Mouse (Mus musculus) heart, adult 2 months (tissue): ENCODE results near the gene Asah2. TPM values are rescaled to one million over a fixed set of nuclear protein-coding genes. Genes with fewer than 3 reads are reported as not detected.

Source experiments
- DNase-seq, 2 experiments: peaks; one replicate each; pipeline ENCODE4 v3.0.0; 2021
- H3K27ac ChIP-seq: fragments of 200-600 bp; 2 replicates; pipeline ENCODE4 v1.8.1; 2022
- H3K27me3 ChIP-seq: fragments of 200-500 bp; 2 replicates; pipeline ENCODE4 v1.6.1; 2012; ENCODE audit warnings: mild to moderate bottlenecking, low read length, inconsistent platforms, mixed read lengths; ENCODE audit not compliant: control insufficient read depth, insufficient read depth
- H3K36me3 ChIP-seq: fragments of 200-500 bp; 2 replicates; pipeline ENCODE4 v1.6.1; 2012; ENCODE audit warnings: low read length, inconsistent platforms; ENCODE audit not compliant: control insufficient read depth, insufficient read depth
- H3K4me1 ChIP-seq: fragments of 200-500 bp; 2 replicates; pipeline ENCODE4 v1.6.1; 2011; ENCODE audit warnings: low read length; ENCODE audit not compliant: control insufficient read depth, insufficient read depth
- H3K4me3 ChIP-seq: fragments of 200-600 bp; 2 replicates; pipeline ENCODE4 v1.8.1; 2022
- H3K79me2 ChIP-seq: fragments of 200-500 bp; replicated peaks from 2 replicates; pipeline ENCODE4 v1.6.1; 2012; ENCODE audit warnings: mild to moderate bottlenecking, inconsistent platforms, low read length, moderate library complexity, mixed read lengths; ENCODE audit not compliant: control insufficient read depth, insufficient read depth
- H3K9ac ChIP-seq: fragments of 200-500 bp; 2 replicates; pipeline ENCODE4 v1.6.1; 2012; ENCODE audit warnings: low read depth, mild to moderate bottlenecking, control low read depth, inconsistent platforms, low read length, mixed read lengths
- CTCF ChIP-seq: fragments of 200-600 bp; IDR thresholded peaks from 2 replicates; pipeline ENCODE4 v1.8.1; 2022; ENCODE audit warnings: antibody characterized with exemption, mild to moderate bottlenecking, moderate library complexity
- EP300 ChIP-seq: fragments of 200-500 bp; IDR thresholded peaks from 2 replicates; pipeline ENCODE4 v1.6.1; 2011; ENCODE audit warnings: low read depth, low read length, control low read depth; ENCODE audit not compliant: insufficient read depth
- POLR2A ChIP-seq: fragments of 200-500 bp; IDR thresholded peaks from 2 replicates; pipeline ENCODE4 v1.6.1; 2011; ENCODE audit warnings: mild to moderate bottlenecking, low read depth, low read length, control low read depth; ENCODE audit not compliant: insufficient read depth
- WGBS: fragments of 180-500 bp; shearing (Covaris S2); methylation state at CpG from one replicate; pipeline ENCODE4 v1.1.7; 2018; 5-methylcytosine and 5-hydroxymethylcytosine counted together
- intact Hi-C: fragments of 180-260 bp; cut with DNase I; formaldehyde crosslinking; loops from one replicate; pipeline ENCODE4 v1.15.1; 2025
- polyA plus RNA-seq: library from polyadenylated mRNA; depleted of rRNA; stranded (reverse); fragments of >200 nt; gene quantifications from 2 replicates; pipeline ENCODE4 v1.2.3, GENCODE M21; 2012
- total RNA-seq, 2 experiments: library from RNA; stranded (reverse); gene quantifications; 2 replicates each; pipeline ENCODE4 v1.2.3; 2021

Asah2 gene
- total and polyA plus RNA-seq, 3 experiments: 5.9 to 13.4 (median 12.6) TPM

GRCm38 (mm10) chr19:32117484-32118018 lies 9.5 kb upstream of the Asah2 start:
- TF ChIP-seq EP300 (no peak), POLR2A (no peak), CTCF (peak; percentile 63)
- Histone ChIP-seq H3K36me3 (no peaks in the 10 kb centered on the region; the same call in 1 of the 2 replicates), H3K27me3 (no peaks in the 10 kb centered on the region), H3K4me3 (no peak overlapping the region), H3K9ac (no peak overlapping the region), H3K79me2 (no peaks in the 10 kb centered on the region), H3K4me1 (peaks cover 1% of the 10 kb centered on the region; the same call in 1 of the 2 replicates), H3K27ac (no peak overlapping the region)
- WGBS: 87% methylated on average over 6 of the region's 6 CpGs
- DNase-seq: no peak
- intact Hi-C loops: no loop called here

- intact Hi-C loops: no loop called here
- Histone ChIP-seq H3K9ac (no peak overlapping the region), H3K79me2 (no peaks in the 10 kb centered on the region), H3K4me3 (no peak overlapping the region), H3K27ac (no peak overlapping the region), H3K4me1 (peaks cover 1% of the 10 kb centered on the region; the same call in 1 of the 2 replicates), H3K36me3 (no peaks in the 10 kb centered on the region; the same call in 1 of the 2 replicates), H3K27me3 (no peaks in the 10 kb centered on the region)
- DNase-seq: no peak
- TF ChIP-seq POLR2A (no peak), EP300 (no peak), CTCF (no peak)
- 67% methylated on average over 8 of the region's 8 CpGs for WGBS
Observed at GRCm38 (mm10) chr19:32111866-32112790, 4.1 kb upstream of the Asah2 start.

- Histone ChIP-seq H3K36me3 (no peaks in the 10 kb centered on the region), H3K4me1 (peaks cover 3% of the 10 kb centered on the region), H3K27me3 (no peaks in the 10 kb centered on the region), H3K9ac (no peak overlapping the region), H3K4me3 (peak overlapping the region; percentile 79), H3K79me2 (no peaks in the 10 kb centered on the region), H3K27ac (peak overlapping the region; percentile 99)
- DNase-seq: no peak
- 53% methylated on average over 2 of the region's 2 CpGs for WGBS
- intact Hi-C loops: loop anchor here (5.0 kb wide), 1 partner anchor 281 kb away; the partner anchor contains the start of gene Sgms1
- TF ChIP-seq POLR2A (no peak), CTCF (no peak), EP300 (no peak)
Observed at GRCm38 (mm10) chr19:32106750-32107149, 1.3 kb downstream of the Asah2 start.

- peaks cover 3% of the 10 kb centered on the region for H3K4me1 ChIP-seq
- 85% methylated on average over 4 of the region's 4 CpGs for WGBS
- H3K9ac ChIP-seq: no peak overlapping the region
- H3K4me3 ChIP-seq: no peak overlapping the region
- no peak for TF ChIP-seq EP300
- TF ChIP-seq POLR2A: no peak
- no peak for TF ChIP-seq CTCF
- no peak overlapping the region for H3K27ac ChIP-seq
- no peaks in the 10 kb centered on the region for H3K36me3 ChIP-seq
- no peak for DNase-seq
- intact Hi-C loops: no loop called here
- H3K27me3 ChIP-seq: no peaks in the 10 kb centered on the region
- H3K79me2 ChIP-seq: no peaks in the 10 kb centered on the region
Observed at GRCm38 (mm10) chr19:32104217-32104616, 3.8 kb downstream of the Asah2 start.

- Histone ChIP-seq H3K27ac (no peak overlapping the region), H3K4me3 (no peak overlapping the region), H3K27me3 (no peaks in the 10 kb centered on the region), H3K36me3 (no peaks in the 10 kb centered on the region), H3K9ac (no peak overlapping the region), H3K79me2 (no peaks in the 10 kb centered on the region), H3K4me1 (peaks cover 3% of the 10 kb centered on the region)
- 36% methylated on average over 9 of the region's 9 CpGs for WGBS
- intact Hi-C loops: no loop called here
- no peak for DNase-seq
- no peak for TF ChIP-seq EP300
- TF ChIP-seq POLR2A: no peak
- TF ChIP-seq CTCF: no peak
Observed at GRCm38 (mm10) chr19:32102976-32103300, 5.1 kb downstream of the Asah2 start.

- WGBS: 49% methylated on average over 18 of the region's 18 CpGs
- no peak for TF ChIP-seq POLR2A
- no peak for TF ChIP-seq CTCF
- TF ChIP-seq EP300: no peak
- Histone ChIP-seq H3K27me3 (no peaks in the 10 kb centered on the region), H3K4me3 (no peak overlapping the region), H3K36me3 (no peaks in the 10 kb centered on the region), H3K79me2 (no peaks in the 10 kb centered on the region), H3K4me1 (peaks cover 3% of the 10 kb centered on the region), H3K9ac (no peak overlapping the region), H3K27ac (no peak overlapping the region)
- intact Hi-C loops: no loop called here
- no peak for DNase-seq
Observed at GRCm38 (mm10) chr19:32102294-32102975, 5.6 kb downstream of the Asah2 start.
